Mouse (Mus musculus): Measurements from ENCODE around the gene Crygs.

Crygs gene

GRCm38 (mm10) chr16:22811477-22811876 is at the start of gene Crygs:
Gene Crygs (minus strand): TSS chr16:22811577.
- DNase-seq (ENCODE audit: low spot score in 2 of 2) = no peak

- DNase-seq (ENCODE audit: low spot score in 2 of 2) = peak; percentile 97
These were observed 46.2 kb upstream of the Crygs start, which contains the start of the genes Tbccd1 and Dnajb11 for GRCm38 (mm10) chr16:22857431-22858113. Gene Tbccd1 (minus strand): TSS chr16:22857669. Gene Dnajb11 (plus strand): TSS chr16:22857845.

- no peak for DNase-seq (ENCODE audit: low spot score in 2 of 2)
These were observed 45.4 kb upstream of the Crygs start for GRCm38 (mm10) chr16:22856773-22857172.

GRCm38 (mm10) chr16:22852709-22853108 is 41.3 kb upstream of the Crygs start:
- DNase-seq (ENCODE audit: low spot score in 2 of 2) = no peak

- DNase-seq (ENCODE audit: low spot score in 2 of 2) = no peak
These were observed 37.0 kb upstream of the Crygs start for GRCm38 (mm10) chr16:22848331-22848730.

GRCm38 (mm10) chr16:22847686-22848085 is 36.3 kb upstream of the Crygs start:
- DNase-seq (ENCODE audit: low spot score in 2 of 2) = no peak

- DNase-seq (ENCODE audit: low spot score in 2 of 2) = no peak
These were observed 34.1 kb upstream of the Crygs start for GRCm38 (mm10) chr16:22845481-22845880.

GRCm38 (mm10) chr16:22844834-22845233 is 33.5 kb upstream of the Crygs start:
- no peak for DNase-seq (ENCODE audit: low spot score in 2 of 2)

- DNase-seq (ENCODE audit: low spot score in 2 of 2) = peak; percentile 8 to 30
These were observed 32.9 kb upstream of the Crygs start for GRCm38 (mm10) chr16:22844061-22844801.

- no peak for DNase-seq (ENCODE audit: low spot score in 2 of 2)
These were observed 31.5 kb upstream of the Crygs start for GRCm38 (mm10) chr16:22842871-22843270.

- no peak for DNase-seq (ENCODE audit: low spot score in 2 of 2)
These were observed 27.9 kb upstream of the Crygs start for GRCm38 (mm10) chr16:22839146-22839857.

GRCm38 (mm10) chr16:22832932-22833525 is 21.7 kb upstream of the Crygs start:
- DNase-seq (ENCODE audit: low spot score in 2 of 2) = no peak

GRCm38 (mm10) chr16:22820731-22821130 is 9.4 kb upstream of the Crygs start:
- DNase-seq (ENCODE audit: low spot score in 2 of 2) = no peak

- peak in 1 of 2 experiments; percentile 49 for DNase-seq (ENCODE audit: low spot score in 2 of 2)
These were observed 3.8 kb downstream of the Crygs start for GRCm38 (mm10) chr16:22807468-22808070.

GRCm38 (mm10) chr16:22802786-22803185 is 8.6 kb downstream of the Crygs start:
- DNase-seq (ENCODE audit: low spot score in 2 of 2) = no peak

GRCm38 (mm10) chr16:22800849-22801109 is 10.6 kb downstream of the Crygs start:
- no peak for DNase-seq (ENCODE audit: low spot score in 2 of 2)

- no peak for DNase-seq (ENCODE audit: low spot score in 2 of 2)
These were observed 11.1 kb downstream of the Crygs start for GRCm38 (mm10) chr16:22800026-22800848.

GRCm38 (mm10) chr16:22798520-22798919 is 12.9 kb downstream of the Crygs start:
- no peak for DNase-seq (ENCODE audit: low spot score in 2 of 2)

- DNase-seq (ENCODE audit: low spot score in 2 of 2) = no peak
These were observed 13.9 kb downstream of the Crygs start for GRCm38 (mm10) chr16:22797521-22797920.

GRCm38 (mm10) chr16:22795497-22795896 is 15.9 kb downstream of the Crygs start:
- DNase-seq (ENCODE audit: low spot score in 2 of 2) = no peak

GRCm38 (mm10) chr16:22791235-22791634 is 20.1 kb downstream of the Crygs start:
- DNase-seq (ENCODE audit: low spot score in 2 of 2) = no peak

All from thymus, postnatal 10 days (tissue).